Mouse (Mus musculus): ENCODE results near the gene Ccdc106. TPM values are rescaled to one million over a fixed set of nuclear protein-coding genes. Genes with fewer than 3 reads are reported as not detected.

Gene Ccdc106
- total RNA-seq, 2 experiments from 2014 or later = not detected

- Histone ChIP-seq H3K4me3 (no peak overlapping the region), H3K27ac (no peak overlapping the region)
- intact Hi-C loops (cut with DNase I) = no loop called here
- TF ChIP-seq CTCF (IDR thresholded peaks at IDR 0.05) = no peak
- no peak for DNase-seq
Measured at GRCm38 (mm10) chr7:5098769-5099168, 78.4 kb downstream of the Ccdc106 start.

GRCm38 (mm10) chr7:5099796-5100195 lies 79.4 kb downstream of the Ccdc106 start:
- intact Hi-C loops (cut with DNase I) = no loop called here
- no peak for TF ChIP-seq CTCF (IDR thresholded peaks at IDR 0.05)
- H3K27ac ChIP-seq = no peak overlapping the region

DNA sequence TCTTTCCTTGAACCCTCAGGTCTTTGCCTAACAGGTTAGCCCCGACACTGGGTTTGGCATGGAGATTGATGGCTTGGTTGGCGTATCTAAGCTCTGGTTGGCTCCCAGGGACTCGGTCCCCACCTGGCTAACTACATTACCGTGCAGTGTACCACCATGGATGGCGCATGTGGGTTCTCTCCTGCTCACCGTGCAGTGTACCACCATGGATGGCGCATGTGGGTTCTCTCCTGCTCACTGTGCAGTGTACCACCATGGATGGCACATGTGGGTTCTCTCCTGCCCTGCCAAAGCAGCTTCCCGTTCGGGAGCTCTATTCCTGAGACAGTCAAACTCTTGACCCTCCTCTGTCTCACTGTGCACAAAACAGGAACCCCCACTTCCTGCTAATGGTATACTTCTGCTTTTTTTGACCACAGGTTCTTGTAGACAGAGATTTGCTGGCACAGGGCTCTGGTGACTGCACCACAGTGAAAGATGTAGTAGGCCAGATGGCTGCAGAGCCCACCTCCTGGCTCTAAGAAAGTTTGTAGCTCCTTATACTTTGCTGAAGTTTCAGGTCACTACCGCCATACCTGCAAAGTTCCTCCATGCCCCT lies 80.8 kb downstream of the Ccdc106 start:
- no peak for DNase-seq
- intact Hi-C loops (cut with DNase I) = no loop called here
- no peak overlapping the region for H3K4me3 ChIP-seq
- TF ChIP-seq CTCF (IDR thresholded peaks at IDR 0.05) = no peak
- no peak overlapping the region for H3K27ac ChIP-seq

More at GRCm38 (mm10) chr7:5099796-5100195, 79.4 kb downstream of the Ccdc106 start:
- DNase-seq = no peak
- no peak overlapping the region for H3K4me3 ChIP-seq

DNA sequence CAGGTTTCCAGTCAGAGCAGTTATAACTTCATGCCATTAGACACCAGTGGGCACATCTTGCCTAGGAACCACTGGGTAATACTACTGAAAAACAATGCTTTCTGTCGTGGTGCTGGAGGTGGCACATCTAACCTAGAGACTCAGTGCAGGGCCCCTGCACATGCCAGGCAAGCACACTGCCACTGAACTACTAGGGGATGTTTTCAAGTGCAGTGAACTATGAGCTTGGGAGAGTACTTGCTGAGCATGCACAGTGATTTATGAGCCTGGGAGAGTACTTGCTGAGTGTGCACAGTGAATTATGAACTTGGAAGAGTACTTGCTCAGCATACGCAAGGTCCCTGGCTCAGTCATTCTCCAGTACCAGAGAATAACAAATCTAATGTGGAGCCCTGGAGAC lies 82.2 kb downstream of the Ccdc106 start:
- Histone ChIP-seq H3K27ac (no peak overlapping the region), H3K4me3 (no peak overlapping the region)
- no peak for DNase-seq
- intact Hi-C loops (cut with DNase I) = no loop called here
- TF ChIP-seq CTCF (IDR thresholded peaks at IDR 0.05) = no peak

- no peak for TF ChIP-seq CTCF (IDR thresholded peaks at IDR 0.05)
- H3K27ac ChIP-seq = no peak overlapping the region; the same call in 1 of the 2 replicates
- no peak overlapping the region for H3K4me3 ChIP-seq
- intact Hi-C loops (cut with DNase I) = no loop called here
- DNase-seq = no peak
Measured at GRCm38 (mm10) chr7:5108272-5108671, 87.9 kb downstream of the Ccdc106 start.

DNA sequence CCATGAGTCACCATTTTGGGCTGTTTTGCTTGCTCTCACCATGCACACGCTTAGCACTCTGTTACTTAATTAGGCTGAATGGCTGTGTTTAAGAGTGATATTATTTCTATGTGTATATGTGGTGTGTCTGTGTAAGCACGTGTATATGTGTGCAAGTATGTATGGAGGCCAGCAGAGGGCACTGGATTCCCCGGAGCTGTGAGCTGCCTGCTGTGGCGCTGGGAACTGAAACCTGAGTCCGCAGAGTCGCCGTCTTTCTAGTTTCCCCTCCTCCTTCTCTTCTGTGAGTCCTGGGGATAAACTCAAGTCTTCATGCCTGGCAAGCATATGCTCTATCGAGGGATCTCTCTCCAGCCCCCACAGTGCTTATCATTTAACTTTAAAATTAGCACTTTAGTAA lies 88.9 kb downstream of the Ccdc106 start:
- Histone ChIP-seq H3K4me3 (no peak overlapping the region), H3K27ac (no peak overlapping the region)
- no peak for DNase-seq
- intact Hi-C loops (cut with DNase I) = no loop called here
- no peak for TF ChIP-seq CTCF (IDR thresholded peaks at IDR 0.05)

Other genes starting within 250 kb of the Ccdc106 start
- not detected for gene Fam71e2, start 249.3 kb upstream of the Ccdc106 start, total RNA-seq (2021)
- not detected for gene Il11, start 237.7 kb upstream of the Ccdc106 start, total RNA-seq (2021)
- not detected for gene Tmem190, start 237.6 kb upstream of the Ccdc106 start, total RNA-seq (2021)
- 10 to 100 TPM in 1 of 2 experiments, 1 to 10 TPM in 1; 8.0 to 10.6 TPM for gene Tmem238, start 230.9 kb upstream of the Ccdc106 start, total RNA-seq (2021)
- 100 to 1,000 TPM; 483 to 569 TPM for gene Rpl28, start 227.7 kb upstream of the Ccdc106 start, total RNA-seq (2021)
- 10 to 100 TPM; 76.4 to 82.7 TPM for gene Ube2s, start 208.0 kb upstream of the Ccdc106 start, total RNA-seq (2021)
- gene Shisa7, start 175.9 kb upstream of the Ccdc106 start, total RNA-seq (2021) = not detected
- 1 to 10 TPM; 3.9 TPM for gene Isoc2b, start 150.3 kb upstream of the Ccdc106 start, total RNA-seq (2021)
- gene Isoc2a, start 143.4 kb upstream of the Ccdc106 start, total RNA-seq (2021) = 10 to 100 TPM; 26.4 to 33.5 TPM
- under 1 TPM; 0.17 to 0.38 TPM for gene Gm36210, start 114.0 kb upstream of the Ccdc106 start, total RNA-seq (2021)
- 10 to 100 TPM in 1 of 2 experiments, 1 to 10 TPM in 1; 8.5 to 10.7 TPM for gene Zfp628, start 105.3 kb upstream of the Ccdc106 start, total RNA-seq (2021)
- 1 to 10 TPM; 2.7 to 5.9 TPM for gene Nat14, start 98.5 kb upstream of the Ccdc106 start, total RNA-seq (2021)
- gene Ssc5d, start 94.8 kb upstream of the Ccdc106 start, total RNA-seq (2021) = 1 to 10 TPM; 4.3 to 8.7 TPM
- gene Sbk2, start 56.1 kb upstream of the Ccdc106 start, total RNA-seq (2021) = 10 to 100 TPM; 36.7 to 77.0 TPM
- gene Sbk3, start 49.4 kb upstream of the Ccdc106 start, total RNA-seq (2021) = 1 to 10 TPM in 1 of 2 experiments, under 1 TPM in 1; 0.46 to 5.2 TPM
- 1 to 10 TPM; 8.8 to 9.5 TPM for gene Zfp579, start 24.4 kb upstream of the Ccdc106 start, total RNA-seq (2021)
- gene Zfp524, start 6.1 kb upstream of the Ccdc106 start, total RNA-seq (2021) = 10 to 100 TPM in 1 of 2 experiments, 1 to 10 TPM in 1; 6.5 to 10.4 TPM
- gene Fiz1, start 5.9 kb upstream of the Ccdc106 start, total RNA-seq (2021) = 10 to 100 TPM; 23.2 to 23.3 TPM
- not detected for gene Gm44973, start 5.1 kb upstream of the Ccdc106 start, total RNA-seq (2021)
- gene Zfp865, start 177 bp upstream of the Ccdc106 start, total RNA-seq (2021) = 10 to 100 TPM; 12.9 to 15.6 TPM
- gene 4632433K11Rik, start 13.6 kb downstream of the Ccdc106 start, total RNA-seq (2021) = not detected
- gene Zfp784, start 17.9 kb downstream of the Ccdc106 start, total RNA-seq (2021) = 1 to 10 TPM; 2.8 to 3.9 TPM
- 1 to 10 TPM; 3.0 to 4.1 TPM for gene Zfp580, start 31.0 kb downstream of the Ccdc106 start, total RNA-seq (2021)
- 10 to 100 TPM; 50.0 to 51.0 TPM for gene U2af2, start 41.6 kb downstream of the Ccdc106 start, total RNA-seq (2021)
- 100 to 1,000 TPM; 165 to 171 TPM for gene Epn1, start 59.7 kb downstream of the Ccdc106 start, total RNA-seq (2021)
- gene Rfpl4, start 96.4 kb downstream of the Ccdc106 start, total RNA-seq (2021) = not detected
- gene Rasl2-9, start 105.4 kb downstream of the Ccdc106 start, total RNA-seq (2021) = 1 to 10 TPM; 1.4 to 2.9 TPM
- gene Vmn1r55, start 129.1 kb downstream of the Ccdc106 start, total RNA-seq (2021) = not detected
- not detected for gene Vmn1r56, start 176.2 kb downstream of the Ccdc106 start, total RNA-seq (2021)
- not detected for gene Vmn1r57, start 197.9 kb downstream of the Ccdc106 start, total RNA-seq (2021)

Data from gastrocnemius, adult 2 months (tissue).